Mouse (Mus musculus) layer of hippocampus, postnatal 14 days (tissue): ENCODE data around the gene Tomm20. TPM values are rescaled to one million over a fixed set of nuclear protein-coding genes. Genes with fewer than 3 reads are reported as not detected.
"Not testable (repeated sequence)": the region's sequence is repeated elsewhere in the genome, so short reads cannot be mapped to it uniquely, and the experiment has no call there.

ENCODE experiments used
- DNase-seq, 2 experiments: peaks; one replicate each; pipeline ENCODE4 v3.0.0; 2021 to 2022; ENCODE audit warnings: low spot score in 2 of 2, mixed read lengths in 1 of 2
- long read RNA-seq, 2 experiments: library from polyadenylated mRNA; stranded (forward); transcript quantifications; one replicate each; pipeline ENCODE4 v2.0.0; 2021
- total RNA-seq, 2 experiments: library from RNA; stranded (reverse); gene quantifications; 2 replicates each; pipeline ENCODE4 v1.2.3; 2021

Tomm20 gene
- 100 to 1,000 TPM; 165 to 178 TPM for total RNA-seq
- long read RNA-seq, experiment 1, full-length matches to known transcripts = 159 of 180 reads
- long read RNA-seq, experiment 1, partial matches to known transcripts = 2 of 180 reads
- long read RNA-seq, experiment 1, other reads (novel, unspliced or antisense) = 19 of 180 reads
- long read RNA-seq, experiment 2, full-length matches to known transcripts = 342 of 378 reads
- long read RNA-seq, experiment 2, partial matches to known transcripts = 1 of 378 reads
- long read RNA-seq, experiment 2, other reads (novel, unspliced or antisense) = 35 of 378 reads

DNA sequence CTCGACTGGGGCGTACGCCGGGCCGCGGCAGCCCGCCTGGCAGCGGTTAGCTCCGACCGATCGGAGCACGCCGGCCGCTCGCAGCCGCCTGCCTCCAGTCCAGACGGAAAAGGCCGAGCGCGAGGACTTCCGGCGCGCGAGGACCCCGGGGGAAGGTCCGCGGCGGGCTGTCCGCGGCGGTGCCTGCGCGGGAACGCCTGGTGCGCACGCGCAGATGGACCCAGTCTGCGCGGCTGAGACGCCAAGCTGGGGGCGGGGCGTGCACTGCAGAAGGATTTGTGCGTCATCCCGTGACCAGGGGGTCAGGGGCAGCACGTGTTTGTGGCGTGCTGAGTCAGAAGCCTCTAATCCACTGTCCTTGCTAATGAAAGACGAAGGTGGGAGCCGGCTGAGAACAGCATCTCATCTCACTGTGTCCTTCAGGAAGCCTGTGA lies at the start of gene Tomm20:
Gene Tomm20 (minus strand): TSS at position 115 of the 434 bp plus-strand sequence.
- DNase-seq = peak; percentile 96 to 97

DNA sequence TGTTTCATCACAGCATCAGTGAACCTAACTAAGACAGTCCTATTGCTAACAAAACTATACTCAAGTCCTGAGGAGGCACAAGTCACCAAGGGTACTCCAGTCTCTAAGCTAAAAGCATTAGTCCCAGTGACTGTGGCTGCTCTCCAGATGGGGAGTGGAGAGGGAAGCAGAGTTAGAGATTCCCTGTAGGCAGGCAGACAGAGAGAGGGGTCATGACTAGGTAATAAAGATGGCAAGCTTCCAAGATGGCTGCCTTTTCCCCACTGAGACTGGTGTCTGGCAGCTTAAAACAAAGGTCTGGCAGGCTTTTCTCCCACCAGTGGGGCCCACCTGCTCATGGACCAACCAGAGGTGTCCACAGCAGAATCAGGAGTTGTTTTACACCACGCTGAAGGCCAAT lies 48.9 kb upstream of the Tomm20 start:
- DNase-seq = no peak

DNA sequence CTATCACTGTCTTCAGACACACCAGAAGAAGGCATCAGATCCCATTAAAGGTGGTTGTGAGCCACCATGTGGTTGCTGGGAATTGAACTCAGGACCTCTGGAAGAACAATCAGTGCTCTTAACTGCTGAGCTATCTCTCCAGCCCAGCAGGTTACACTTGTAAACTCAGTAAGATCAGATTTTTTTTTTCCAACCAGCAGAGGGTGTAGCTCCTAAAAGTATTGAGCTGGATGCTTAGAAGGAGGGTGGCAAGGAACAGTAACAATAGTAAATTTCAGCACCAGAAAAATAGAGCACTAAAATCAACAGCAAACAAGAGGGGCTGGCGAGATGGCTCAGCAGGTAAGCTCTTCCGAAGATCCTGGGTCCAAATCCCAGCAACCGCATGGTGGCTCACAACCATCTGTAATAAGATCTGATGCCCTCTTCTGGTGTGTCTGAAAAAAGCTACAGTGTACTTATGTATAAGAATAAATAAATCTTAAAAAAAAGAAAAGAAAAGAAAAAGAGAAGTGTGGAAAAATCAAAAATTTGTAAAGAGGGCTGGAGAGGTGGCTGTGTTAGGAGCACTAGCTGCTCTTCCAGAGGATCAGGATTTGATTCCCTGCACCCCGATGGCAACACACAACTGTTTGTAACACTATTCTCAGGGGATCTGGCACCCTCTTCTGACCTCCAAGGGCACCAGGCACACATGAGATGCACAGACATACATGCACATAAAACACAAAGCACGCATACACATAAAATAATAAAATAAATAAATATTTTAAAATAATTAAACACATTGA lies 43.9 kb upstream of the Tomm20 start:
- DNase-seq = no peak

DNA sequence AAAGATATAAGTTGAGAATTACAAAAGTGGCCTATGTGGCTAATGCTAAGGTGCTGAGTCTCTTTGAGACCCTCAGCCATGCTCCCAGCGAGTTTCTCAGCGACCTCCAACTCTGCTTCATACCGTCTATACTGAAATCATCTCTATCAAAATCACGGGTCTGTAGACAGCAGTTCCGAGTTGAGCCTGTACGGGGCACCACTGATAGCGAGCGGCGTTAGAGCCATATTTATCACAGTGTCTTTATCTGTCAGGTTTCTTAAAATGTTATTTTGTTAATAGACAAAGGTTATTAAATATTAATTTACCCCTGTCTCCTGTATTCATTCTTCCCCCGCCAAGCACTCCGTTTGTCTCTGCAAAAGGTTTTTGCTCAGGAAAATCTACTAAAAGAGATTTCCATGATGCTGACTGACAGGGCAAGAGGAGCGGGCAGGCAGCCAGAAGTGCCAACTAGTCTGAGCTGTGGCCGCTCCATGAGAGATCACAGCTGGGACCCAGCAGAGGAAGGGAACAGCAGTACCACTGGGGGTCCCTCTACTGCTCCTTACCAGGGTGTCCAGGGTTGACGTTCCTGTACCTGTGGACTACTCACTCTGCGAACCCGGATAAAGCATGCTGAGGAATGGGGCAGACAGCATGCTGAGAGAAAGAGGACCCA lies 42.8 kb upstream of the Tomm20 start:
- no peak for DNase-seq

DNA sequence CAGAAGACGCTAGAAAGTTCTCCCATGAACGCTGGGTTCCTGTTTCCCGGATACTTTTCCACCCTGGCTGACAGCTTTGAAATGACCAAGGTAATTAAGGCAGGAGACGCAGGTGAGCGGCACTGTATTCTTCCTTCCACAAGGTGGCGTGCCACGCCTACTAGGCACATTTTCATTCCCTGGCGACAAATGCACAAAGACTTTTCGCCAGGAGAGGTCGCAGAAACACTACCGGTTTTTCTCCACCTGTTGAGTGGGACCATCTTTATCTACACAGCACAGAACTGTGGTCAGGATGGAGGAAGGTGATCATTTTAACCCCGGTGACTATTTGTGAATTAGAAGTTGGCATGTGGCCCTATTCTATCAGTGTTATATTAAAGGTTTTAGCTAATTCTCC lies 40.9 kb upstream of the Tomm20 start:
- DNase-seq = peak; percentile 75 to 85

DNA sequence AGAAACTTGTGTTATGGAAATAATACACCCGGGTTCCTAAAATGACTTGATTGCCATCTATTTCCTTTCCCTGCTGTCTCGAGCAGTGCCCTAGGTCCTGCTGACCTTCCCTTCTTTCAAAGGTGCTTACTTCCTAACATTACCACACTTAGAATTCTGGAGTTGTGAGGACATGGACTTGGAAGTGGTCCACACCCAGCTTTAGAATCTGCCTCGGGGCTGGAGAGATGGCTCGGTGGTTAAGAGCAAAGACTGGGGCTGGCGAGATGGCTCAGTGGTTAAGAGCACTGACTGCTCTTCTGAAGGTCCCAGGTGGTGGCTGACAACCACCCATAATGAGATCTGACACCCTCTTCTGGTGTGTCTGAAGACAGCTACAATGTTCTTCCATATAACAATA lies 34.4 kb upstream of the Tomm20 start:
- no peak for DNase-seq

DNA sequence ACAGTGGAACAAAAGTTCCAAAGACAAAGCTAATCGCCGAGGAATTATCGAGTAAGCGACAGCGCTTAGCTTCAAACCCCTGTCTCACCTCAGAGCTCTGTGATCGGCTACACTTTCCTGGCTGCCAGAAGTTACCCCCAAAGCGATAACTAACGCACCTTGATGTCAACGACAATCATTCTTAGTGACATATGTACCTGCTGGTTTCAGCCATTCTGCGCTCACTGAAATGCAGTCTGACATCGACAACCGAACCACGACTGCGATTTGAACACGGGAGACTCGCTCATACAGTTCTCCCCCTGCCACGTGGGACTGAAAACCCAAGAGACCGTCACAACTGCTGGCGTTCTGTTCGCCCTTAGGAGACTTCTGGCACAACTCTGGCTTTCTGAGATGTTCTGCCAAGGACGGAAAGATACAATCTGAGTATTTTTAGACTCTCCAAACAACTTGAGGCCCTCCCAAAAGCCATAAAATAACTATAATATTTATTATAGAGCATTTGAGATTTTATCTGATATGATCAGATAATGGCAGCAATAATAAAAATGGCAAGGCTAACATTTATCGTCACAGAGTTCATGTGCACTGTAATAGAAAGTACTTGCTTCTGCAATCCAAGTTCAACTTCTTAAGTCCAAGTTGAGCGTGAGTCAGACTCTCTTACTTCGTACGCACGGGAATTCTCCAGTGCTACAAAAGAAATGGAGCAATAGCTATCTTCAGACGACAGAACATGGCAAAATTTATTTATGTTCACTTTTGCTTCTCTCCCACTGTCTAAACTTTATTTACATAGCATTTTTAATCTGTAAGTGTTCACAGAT lies 33.7 kb upstream of the Tomm20 start:
- no peak for DNase-seq

DNA sequence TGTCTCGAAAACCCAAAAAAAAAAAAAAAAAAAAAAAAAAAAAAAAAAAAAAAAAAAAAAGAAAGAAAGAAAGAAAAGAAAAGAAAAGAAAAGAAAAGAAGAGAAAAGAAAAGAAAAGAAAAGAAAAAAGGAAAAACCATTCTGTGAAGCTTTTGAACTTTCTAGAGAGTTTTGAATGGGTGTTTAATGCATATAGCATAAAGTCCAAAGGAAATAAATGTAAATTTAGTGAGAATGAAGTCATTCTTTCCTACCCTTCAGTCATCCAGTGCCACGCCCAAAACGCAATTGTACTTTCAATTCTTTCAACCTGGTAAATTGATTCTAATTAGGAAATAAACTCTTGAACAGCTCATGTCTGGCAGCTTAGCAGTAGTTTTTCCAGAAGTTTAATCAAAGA lies 32.9 kb upstream of the Tomm20 start:
- not testable (repeated sequence) for DNase-seq

DNA sequence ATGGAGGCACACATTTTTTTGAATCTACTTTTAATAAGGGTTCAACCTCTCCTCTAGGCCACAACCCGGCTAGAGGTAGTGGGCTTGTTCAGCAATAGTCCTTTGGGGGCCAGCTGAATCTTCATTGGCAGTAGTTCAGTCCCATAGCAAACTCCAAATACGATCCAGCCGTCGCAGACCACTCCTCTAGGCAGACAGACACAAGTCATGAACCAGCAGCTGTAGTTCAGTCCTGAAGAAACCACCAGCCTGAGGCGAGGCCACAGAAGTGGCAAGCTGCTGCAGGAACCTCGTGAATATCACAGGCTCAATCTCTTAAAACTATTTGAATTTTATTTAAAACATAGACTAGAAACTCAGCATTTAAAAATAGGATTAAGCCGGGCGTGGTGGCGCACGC lies 32.4 kb upstream of the Tomm20 start:
- DNase-seq = no peak

DNA sequence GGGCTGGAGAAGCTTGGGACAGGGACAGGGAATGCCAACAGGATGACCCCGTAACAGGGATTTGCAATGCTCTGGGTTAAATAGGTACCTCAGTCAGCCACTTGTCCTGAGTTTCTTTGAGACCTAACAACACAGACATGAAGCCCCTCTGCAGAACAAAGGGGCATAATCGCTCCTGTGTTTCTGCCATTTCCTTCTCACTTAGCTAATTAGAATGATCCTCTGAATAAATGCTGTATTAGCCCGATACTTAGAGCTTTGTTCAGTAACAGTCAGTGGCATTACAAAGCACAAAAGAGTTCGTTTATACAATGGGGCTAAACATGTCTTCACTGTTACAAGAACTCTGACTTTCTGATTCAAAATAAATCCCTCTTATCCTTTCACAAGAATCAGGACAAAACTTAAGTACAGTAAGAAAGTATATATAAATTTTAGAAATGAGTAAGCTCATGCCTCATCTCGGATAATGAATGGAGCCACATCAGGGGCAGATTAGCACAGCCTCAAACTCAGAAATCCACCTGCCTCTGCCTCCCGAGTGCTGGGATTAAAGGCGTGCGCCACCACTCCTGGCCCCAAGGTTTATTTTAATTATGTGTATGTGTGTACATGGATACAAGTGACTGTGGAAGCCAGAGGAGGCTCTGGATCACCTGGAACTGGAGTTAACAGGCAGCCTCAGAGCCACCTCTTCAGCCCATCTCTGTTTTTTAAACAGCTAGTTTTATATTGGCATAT lies 31.1 kb upstream of the Tomm20 start:
- DNase-seq = no peak

DNA sequence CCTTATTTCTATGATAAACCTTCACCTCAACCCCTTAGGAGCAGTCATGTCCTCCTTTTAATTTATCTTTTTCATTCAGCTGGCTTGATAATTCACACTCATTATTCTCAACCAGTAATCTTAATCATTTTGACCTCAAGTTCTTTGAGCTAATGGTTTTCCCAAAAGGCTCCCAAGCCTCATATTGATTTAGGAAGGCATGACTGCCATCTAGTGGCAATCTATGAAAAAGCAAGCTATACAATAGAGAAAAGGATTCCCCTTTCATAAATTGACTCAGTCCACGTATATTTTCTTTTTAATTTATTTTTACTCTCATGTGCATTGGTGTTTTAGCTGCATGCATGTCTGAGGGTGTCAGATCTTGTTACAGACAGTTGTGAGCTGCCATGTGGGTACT lies 30.1 kb upstream of the Tomm20 start:
- DNase-seq = peak in 1 of 2 experiments; percentile 66

DNA sequence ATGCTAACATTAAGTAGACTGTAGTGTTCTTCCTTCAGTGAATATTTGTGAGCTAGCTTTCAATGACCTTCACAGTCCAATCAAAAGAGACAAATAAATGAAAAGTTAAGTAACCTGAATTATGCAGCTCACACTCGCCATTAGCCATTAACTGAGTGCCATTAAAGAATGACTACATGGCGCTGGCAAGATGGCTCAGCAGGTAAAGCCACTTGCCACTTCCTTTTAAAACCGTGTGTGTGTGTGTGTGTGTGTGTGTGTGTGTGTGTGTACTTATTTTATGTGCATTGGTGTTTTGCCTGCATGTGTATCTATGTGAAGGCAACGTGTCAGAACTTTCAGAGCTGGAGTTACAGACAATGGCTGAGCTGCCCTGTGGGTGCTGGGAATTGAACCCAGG lies 28.9 kb upstream of the Tomm20 start:
- no peak for DNase-seq

DNA sequence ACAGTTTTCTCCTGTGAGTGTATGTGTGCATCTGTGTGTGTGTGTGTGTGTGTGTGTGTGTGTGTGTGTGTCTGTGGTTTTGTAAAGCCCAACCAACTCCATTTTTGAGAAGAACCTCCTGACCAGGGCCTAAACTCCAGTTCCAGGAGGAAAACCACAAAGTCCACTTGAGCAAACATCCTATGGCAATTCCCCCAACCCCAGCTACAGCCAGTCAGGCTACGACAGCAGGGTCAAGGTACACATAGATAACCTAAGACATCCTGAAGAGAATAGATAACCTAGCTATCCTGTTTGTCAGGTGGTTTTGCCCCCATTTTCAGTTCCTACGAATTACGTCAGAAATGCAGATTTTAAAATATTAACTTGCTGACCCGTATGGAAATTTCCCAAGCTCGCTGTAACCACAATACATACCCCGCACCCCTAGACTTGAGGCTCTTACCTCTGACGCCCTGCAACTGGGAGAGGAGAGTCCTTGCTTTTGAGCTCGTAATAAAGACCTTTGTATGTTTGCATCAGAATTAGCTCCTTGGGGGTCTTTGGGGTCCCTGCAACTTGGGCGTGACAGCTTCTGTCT lies 28.1 kb upstream of the Tomm20 start:
- DNase-seq = no peak

DNA sequence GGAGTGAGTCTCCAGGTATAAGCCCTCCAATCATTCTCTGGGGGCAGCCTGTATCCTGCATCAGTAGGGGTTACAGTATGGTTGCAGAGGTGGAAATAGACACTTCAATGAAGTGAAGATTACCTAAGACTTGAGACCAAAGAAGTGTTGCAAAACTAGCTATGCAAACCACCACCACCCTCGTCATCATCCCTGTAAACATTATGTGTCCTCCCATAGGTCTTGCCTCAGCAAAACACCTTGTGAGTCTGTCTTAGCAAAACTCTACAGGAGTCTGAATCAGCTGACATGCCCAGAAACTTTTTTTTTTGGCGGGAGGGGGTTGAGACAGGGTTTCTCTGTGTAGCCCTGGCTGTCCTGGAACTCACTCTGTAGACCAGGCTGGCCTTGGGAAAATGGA lies 27.0 kb upstream of the Tomm20 start:
- DNase-seq = no peak

DNA sequence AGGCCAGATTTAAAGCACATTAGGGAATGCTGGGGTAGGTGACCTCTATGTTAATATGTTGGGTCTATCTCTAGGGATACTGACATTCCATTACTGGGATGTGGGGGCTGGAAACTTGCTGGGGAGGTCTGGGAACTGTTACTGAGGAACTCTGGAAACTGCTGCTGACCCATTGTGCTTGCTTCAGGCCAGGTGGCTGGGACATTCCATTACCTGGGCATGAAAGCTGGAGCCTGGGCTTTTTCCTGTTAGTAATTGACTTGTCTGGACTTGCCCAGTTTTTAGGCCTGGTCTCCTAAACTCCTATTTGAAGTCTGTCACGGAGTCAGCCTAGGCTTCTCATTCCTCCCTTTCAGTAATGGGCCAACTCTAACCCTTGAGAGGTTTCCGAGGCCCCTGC lies 26.5 kb upstream of the Tomm20 start:
- no peak for DNase-seq

DNA sequence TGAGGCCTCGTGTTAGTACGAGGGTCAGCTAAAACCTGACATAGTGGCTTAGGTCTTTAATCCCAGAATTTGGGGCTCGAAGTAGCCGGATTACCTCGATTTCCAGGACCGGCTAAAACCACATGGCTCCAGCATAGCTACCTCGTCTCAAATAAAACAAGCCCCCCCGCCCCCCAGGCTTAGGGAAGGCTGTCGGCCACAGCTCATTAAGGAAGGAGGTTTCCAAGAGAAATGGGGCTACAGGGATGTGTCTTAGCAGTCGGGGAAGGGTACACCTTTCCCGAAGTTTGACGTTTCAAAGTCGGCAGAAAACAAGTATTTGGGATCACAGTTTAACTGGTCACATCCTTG lies 25.6 kb upstream of the Tomm20 start:
- DNase-seq = no peak

DNA sequence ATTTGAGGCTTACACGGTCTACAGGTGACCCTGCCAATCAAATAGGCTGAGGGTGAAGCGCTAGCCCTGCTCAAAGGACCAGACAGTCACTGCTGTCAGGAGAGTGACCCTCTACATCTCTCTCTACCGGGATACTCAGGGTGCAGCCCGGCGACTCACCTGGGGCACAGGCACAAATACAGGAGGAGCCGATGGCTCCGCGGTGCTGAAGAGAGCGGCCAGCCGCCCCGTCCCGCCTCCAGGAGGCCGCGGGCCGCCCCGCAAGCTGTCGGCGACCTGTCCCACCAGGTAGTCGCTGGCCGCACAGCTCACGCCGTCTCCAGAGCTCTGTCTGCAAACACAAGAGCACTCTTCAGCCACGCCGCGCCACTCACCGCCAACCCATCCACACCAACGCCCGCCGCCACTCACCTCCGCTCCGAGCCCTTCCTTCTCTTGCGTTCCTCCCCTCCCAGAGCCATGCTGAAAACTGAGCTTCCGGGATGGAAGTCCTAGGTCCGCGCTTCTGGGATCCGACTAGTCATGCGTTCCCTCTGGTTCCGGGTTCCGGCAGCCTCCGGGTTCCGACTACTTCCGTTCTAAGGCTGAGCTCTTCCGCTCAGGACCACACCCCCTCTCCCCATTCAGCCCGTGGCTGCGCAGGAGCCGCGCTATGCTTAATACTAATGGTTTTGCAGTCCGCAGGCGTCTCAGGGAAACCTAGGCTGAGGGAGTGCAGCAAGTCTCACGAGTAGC lies 25.1 kb upstream of the Tomm20 start, which contains the start of gene Rbm34:
Gene Rbm34 (minus strand): TSS at position 493 of the 735 bp plus-strand sequence.
- DNase-seq = peak; percentile 95 to 96

DNA sequence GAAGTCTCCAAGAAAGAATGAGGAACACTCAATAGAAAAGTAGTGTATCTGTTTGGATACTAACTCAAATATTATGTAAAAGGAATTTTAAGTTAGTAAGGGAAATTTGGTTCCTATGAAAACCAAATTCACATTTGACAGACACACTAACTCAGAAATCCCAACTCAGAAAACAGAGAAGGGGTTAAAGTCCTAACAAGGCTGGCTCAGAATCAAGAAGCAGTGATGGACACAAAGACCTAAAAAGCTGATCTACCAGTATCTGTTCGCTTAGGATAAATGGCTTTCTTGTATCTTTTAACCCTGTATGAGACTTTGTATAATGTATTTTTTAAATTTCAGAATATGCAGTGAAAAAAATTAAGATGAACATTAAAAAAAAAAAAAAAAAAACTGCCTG lies 23.9 kb upstream of the Tomm20 start:
- no peak for DNase-seq

DNA sequence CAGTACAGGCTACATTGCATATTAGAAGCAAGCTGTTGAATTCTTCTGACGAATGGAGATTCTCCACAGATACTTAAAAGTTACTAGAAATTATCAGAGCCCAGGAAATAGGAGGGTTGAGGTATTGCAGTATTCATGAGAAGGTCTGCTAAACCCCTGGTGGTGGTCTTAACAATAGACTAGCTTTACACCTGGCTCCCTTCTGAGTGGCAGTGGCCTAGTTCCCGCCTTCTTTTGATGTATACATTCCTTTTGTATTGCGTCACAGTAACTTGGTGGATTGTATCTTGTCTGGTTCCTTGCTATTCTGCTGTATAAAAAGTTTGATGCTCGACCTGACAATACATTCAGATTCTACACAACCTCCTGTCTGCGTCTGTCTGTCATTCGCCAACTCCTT lies 22.5 kb upstream of the Tomm20 start:
- no peak for DNase-seq

DNA sequence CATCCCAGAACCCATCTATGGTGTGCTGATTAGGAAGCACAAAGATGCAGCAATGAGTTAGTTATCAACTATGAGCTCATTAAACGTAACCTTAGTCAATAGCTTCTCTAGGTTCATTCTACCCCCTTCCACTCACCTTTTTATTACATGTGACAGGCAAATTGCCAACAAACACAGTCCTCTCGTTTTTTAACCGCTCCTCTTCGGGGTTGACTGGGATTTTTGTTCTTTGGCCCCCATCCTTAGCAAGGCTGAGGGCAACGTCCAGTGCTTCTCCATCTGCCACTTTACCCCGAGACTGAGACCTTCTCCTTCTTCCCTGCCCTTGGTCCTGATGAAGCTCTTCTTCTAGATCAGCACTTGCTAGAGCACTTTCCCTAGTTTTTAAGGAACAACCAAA lies 19.6 kb upstream of the Tomm20 start:
- no peak for DNase-seq
